Mouse (Mus musculus): ENCODE results near the gene Myo1e. TPM values are rescaled to one million over a fixed set of nuclear protein-coding genes. Genes with fewer than 3 reads are reported as not detected.

Myo1e gene
- polyA plus RNA-seq, 1 experiment from 2014 or later = 4.1 TPM

- no peak for ATAC-seq
Observed at GRCm38 (mm10) chr9:70364741-70365140, 157.6 kb downstream of the Myo1e start.

GRCm38 (mm10) chr9:70365915-70366314, 158.8 kb downstream of the Myo1e start:
- DNase-seq (ENCODE audit: low spot score) (no peak), ATAC-seq (no peak)
- 84% methylated on average over 2 of the region's 2 CpGs for WGBS
- no peak overlapping the region for H3K27ac ChIP-seq (ENCODE audit: low read depth, low read length)
- no peaks in the 10 kb centered on the region for H3K27me3 ChIP-seq (replicated peaks; ENCODE audit: control insufficient read depth, insufficient read depth, low read length)
- no peak overlapping the region for H3K4me2 ChIP-seq (ENCODE audit: low read length)
- no peak overlapping the region for H3K4me3 ChIP-seq (ENCODE audit: low read depth, low read length)
- no peaks in the 10 kb centered on the region for H3K4me1 ChIP-seq (ENCODE audit: control insufficient read depth, insufficient read depth, low read length)
- no peaks in the 10 kb centered on the region for H3K9me3 ChIP-seq (replicated peaks; ENCODE audit: control insufficient read depth, low read length)
- H3K9ac ChIP-seq (ENCODE audit: low read length) = no peak overlapping the region
- H3K36me3 ChIP-seq (ENCODE audit: control insufficient read depth, insufficient read depth, low read length) = peaks cover 4% of the 10 kb centered on the region; the same call in 1 of the 2 replicates

More at GRCm38 (mm10) chr9:70364741-70365140, 157.6 kb downstream of the Myo1e start:
- no peak for DNase-seq (ENCODE audit: low spot score)
- no peaks in the 10 kb centered on the region for H3K4me1 ChIP-seq (ENCODE audit: control insufficient read depth, insufficient read depth, low read length)
- H3K27ac ChIP-seq (ENCODE audit: low read depth, low read length) = no peak overlapping the region
- H3K4me3 ChIP-seq (ENCODE audit: low read depth, low read length) = no peak overlapping the region
- H3K36me3 ChIP-seq (ENCODE audit: control insufficient read depth, insufficient read depth, low read length) = peaks cover 4% of the 10 kb centered on the region; the same call in 1 of the 2 replicates
- H3K27me3 ChIP-seq (replicated peaks; ENCODE audit: control insufficient read depth, insufficient read depth, low read length) = no peaks in the 10 kb centered on the region
- no peak overlapping the region for H3K9ac ChIP-seq (ENCODE audit: low read length)
- no peaks in the 10 kb centered on the region for H3K9me3 ChIP-seq (replicated peaks; ENCODE audit: control insufficient read depth, low read length)
- 93% methylated on average over 8 of the region's 8 CpGs for WGBS
- no peak overlapping the region for H3K4me2 ChIP-seq (ENCODE audit: low read length)

DNA sequence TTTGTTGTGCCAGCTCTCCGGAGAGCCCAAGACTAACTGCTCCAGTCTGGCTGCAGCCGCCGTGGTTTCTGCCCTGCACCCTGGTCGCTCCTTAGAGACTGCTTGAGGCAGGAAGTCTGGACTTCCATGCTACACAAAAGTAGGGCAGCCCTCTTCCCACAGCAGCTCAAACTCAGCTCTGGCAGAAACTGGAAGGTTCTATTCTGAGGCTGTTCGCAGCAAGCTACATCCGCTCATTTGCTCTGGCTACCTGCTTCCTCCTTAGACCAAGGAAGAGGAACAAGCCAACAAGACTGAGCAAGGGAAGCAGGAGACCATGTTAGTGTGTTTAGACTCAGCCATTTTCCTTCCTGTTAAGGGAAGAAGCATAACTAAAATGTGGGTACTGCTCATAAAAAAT, 159.7 kb downstream of the Myo1e start:
- H3K4me2 ChIP-seq (ENCODE audit: low read length) = no peak overlapping the region
- no peaks in the 10 kb centered on the region for H3K27me3 ChIP-seq (replicated peaks; ENCODE audit: control insufficient read depth, insufficient read depth, low read length)
- DNase-seq (ENCODE audit: low spot score) (no peak), ATAC-seq (no peak)
- H3K27ac ChIP-seq (ENCODE audit: low read depth, low read length) = no peak overlapping the region
- no peak overlapping the region for H3K4me3 ChIP-seq (ENCODE audit: low read depth, low read length)
- peaks cover 4% of the 10 kb centered on the region; the same call in 1 of the 2 replicates for H3K36me3 ChIP-seq (ENCODE audit: control insufficient read depth, insufficient read depth, low read length)
- WGBS = 96% methylated on average over 6 of the region's 6 CpGs
- no peaks in the 10 kb centered on the region for H3K4me1 ChIP-seq (ENCODE audit: control insufficient read depth, insufficient read depth, low read length)
- H3K9me3 ChIP-seq (replicated peaks; ENCODE audit: control insufficient read depth, low read length) = no peaks in the 10 kb centered on the region
- no peak overlapping the region for H3K9ac ChIP-seq (ENCODE audit: low read length)

DNA sequence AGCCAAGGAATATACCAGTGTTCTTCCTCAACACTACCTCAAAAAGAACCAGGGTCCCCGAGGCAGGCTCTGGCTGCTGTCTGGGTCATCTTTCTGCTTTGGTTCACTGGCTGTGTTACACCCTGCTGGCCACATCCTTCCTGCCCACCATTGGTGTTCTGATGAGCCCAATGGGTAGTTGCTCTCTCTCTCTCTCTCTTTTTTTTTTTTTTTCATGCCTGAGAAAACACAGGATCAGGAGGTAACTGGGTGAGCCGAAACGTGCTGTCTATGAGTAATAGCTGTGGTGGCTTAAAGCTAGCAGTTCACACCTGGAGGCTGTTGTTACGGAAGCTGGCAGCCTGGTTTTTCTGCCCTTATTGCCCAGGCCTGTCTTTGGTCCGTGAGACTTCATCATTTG, 164.5 kb downstream of the Myo1e start:
- WGBS = 77% methylated on average over 5 of the region's 5 CpGs
- Histone ChIP-seq H3K9ac (ENCODE audit: low read length) (no peak overlapping the region), H3K4me3 (ENCODE audit: low read depth, low read length) (no peak overlapping the region), H3K27ac (ENCODE audit: low read depth, low read length) (no peak overlapping the region), H3K27me3 (replicated peaks; ENCODE audit: control insufficient read depth, insufficient read depth, low read length) (no peaks in the 10 kb centered on the region), H3K4me1 (ENCODE audit: control insufficient read depth, insufficient read depth, low read length) (no peaks in the 10 kb centered on the region), H3K4me2 (ENCODE audit: low read length) (no peak overlapping the region), H3K36me3 (ENCODE audit: control insufficient read depth, insufficient read depth, low read length) (peaks cover 4% of the 10 kb centered on the region; the same call in 1 of the 2 replicates), H3K9me3 (replicated peaks; ENCODE audit: control insufficient read depth, low read length) (no peaks in the 10 kb centered on the region)
- ATAC-seq = no peak
- no peak for DNase-seq (ENCODE audit: low spot score)

DNA sequence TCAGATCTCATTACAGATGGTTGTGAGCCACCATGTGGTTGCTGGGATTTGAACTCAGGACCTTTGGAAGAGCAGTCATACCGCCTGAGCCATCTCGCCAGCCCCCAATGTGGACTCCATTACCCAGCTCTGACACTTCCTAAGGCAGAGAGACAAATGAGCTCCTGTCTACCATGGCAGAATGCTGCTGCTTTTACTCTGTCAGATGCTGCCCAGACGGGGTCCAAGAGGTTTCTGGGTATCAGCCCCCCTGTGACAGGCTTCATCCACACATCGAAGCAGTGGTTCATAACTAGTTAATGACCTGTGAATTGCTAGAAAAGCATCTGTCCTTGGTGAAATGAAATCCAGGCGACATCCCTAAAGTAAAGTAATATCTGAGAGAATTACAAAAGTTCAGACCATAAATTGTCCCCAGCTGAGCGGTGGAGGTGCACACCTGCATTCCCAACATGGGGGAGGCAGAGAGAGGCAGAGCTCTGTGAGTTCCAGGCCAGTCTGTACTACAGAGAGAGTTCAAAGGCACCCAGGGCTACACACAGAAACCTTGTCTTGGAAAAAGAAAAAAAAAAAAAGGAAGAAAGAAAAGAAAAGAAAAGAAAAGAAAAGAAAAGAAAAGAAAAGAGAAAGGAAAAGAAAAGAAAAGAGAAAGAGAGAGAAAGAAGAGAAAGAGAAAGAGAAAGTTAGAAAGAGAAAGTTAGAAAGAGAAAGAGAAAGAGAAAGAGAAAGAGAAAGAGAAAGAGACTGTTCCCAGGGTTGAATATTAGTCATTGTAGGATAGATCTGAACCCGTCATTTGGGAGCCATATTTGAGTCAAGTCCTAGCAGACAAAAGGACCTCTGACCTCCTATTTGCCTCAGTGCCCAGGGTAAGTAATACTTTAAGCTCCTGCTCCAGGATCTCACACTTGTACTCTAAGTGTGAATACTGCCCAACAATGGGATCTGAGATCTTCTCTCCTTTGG, 172.6 kb downstream of the Myo1e start:
- Histone ChIP-seq H3K27ac (ENCODE audit: low read depth, low read length) (no peak overlapping the region), H3K9me3 (replicated peaks; ENCODE audit: control insufficient read depth, low read length) (no peaks in the 10 kb centered on the region), H3K9ac (ENCODE audit: low read length) (no peak overlapping the region), H3K4me2 (ENCODE audit: low read length) (no peak overlapping the region), H3K36me3 (ENCODE audit: control insufficient read depth, insufficient read depth, low read length) (no peaks in the 10 kb centered on the region), H3K4me1 (ENCODE audit: control insufficient read depth, insufficient read depth, low read length) (no peaks in the 10 kb centered on the region), H3K4me3 (ENCODE audit: low read depth, low read length) (no peak overlapping the region), H3K27me3 (replicated peaks; ENCODE audit: control insufficient read depth, insufficient read depth, low read length) (no peaks in the 10 kb centered on the region)
- ATAC-seq (no peak), DNase-seq (ENCODE audit: low spot score) (no peak)
- 87% methylated on average over 7 of the region's 7 CpGs for WGBS

DNA sequence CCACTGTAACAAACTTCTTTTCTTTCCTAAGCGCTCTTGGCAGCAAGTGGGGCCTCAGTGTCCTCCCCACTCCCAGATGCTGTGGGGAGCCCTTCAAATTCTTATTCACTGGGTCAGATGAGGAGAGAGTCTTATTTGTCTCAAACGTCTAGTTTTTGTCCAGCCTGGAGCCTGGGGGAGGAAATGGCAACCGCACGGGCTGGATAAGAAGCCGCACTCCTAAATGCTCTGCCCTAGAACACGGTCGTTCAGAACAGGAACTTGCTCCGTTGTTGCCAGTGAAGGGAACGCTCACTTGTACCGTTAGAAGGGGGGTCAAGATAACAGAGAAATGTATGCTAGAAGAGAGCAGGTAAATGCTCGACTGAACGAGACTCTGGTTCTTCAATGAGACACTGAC, 174.9 kb downstream of the Myo1e start:
- Histone ChIP-seq H3K4me2 (ENCODE audit: low read length) (no peak overlapping the region), H3K9me3 (replicated peaks; ENCODE audit: control insufficient read depth, low read length) (no peaks in the 10 kb centered on the region), H3K9ac (ENCODE audit: low read length) (no peak overlapping the region), H3K27me3 (replicated peaks; ENCODE audit: control insufficient read depth, insufficient read depth, low read length) (no peaks in the 10 kb centered on the region), H3K4me1 (ENCODE audit: control insufficient read depth, insufficient read depth, low read length) (no peaks in the 10 kb centered on the region), H3K36me3 (ENCODE audit: control insufficient read depth, insufficient read depth, low read length) (no peaks in the 10 kb centered on the region), H3K27ac (ENCODE audit: low read depth, low read length) (no peak overlapping the region), H3K4me3 (ENCODE audit: low read depth, low read length) (no peak overlapping the region)
- DNase-seq (ENCODE audit: low spot score) (no peak), ATAC-seq (no peak)
- WGBS = 86% methylated on average over 12 of the region's 12 CpGs

- Histone ChIP-seq H3K9ac (ENCODE audit: low read length) (no peak overlapping the region), H3K27ac (ENCODE audit: low read depth, low read length) (no peak overlapping the region), H3K27me3 (replicated peaks; ENCODE audit: control insufficient read depth, insufficient read depth, low read length) (no peaks in the 10 kb centered on the region), H3K36me3 (ENCODE audit: control insufficient read depth, insufficient read depth, low read length) (no peaks in the 10 kb centered on the region), H3K4me2 (ENCODE audit: low read length) (no peak overlapping the region), H3K9me3 (replicated peaks; ENCODE audit: control insufficient read depth, low read length) (no peaks in the 10 kb centered on the region), H3K4me1 (ENCODE audit: control insufficient read depth, insufficient read depth, low read length) (no peaks in the 10 kb centered on the region), H3K4me3 (ENCODE audit: low read depth, low read length) (no peak overlapping the region)
- no peak for ATAC-seq
- no peak for DNase-seq (ENCODE audit: low spot score)
- 68% methylated on average over 10 of the region's 10 CpGs for WGBS
Observed at GRCm38 (mm10) chr9:70383750-70384149, 176.6 kb downstream of the Myo1e start.

DNA sequence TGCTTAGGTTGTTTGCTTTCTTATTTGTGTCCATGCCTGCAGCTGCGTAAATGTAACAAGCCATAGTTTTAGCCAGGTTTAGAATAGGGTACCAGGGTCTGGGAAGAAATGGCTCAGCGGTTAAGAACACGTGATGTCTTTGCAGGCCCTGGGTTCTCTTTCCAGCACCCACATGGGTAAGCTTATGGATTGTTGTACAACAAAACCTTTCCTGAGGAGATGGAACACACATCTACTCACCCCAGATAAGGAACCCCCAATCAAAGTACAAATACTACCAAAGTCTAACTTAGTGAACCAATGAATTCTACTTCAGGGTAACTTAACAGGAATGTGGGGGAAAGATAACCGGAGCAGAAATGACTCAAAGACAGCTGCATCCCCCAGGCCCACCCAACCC, 177.3 kb downstream of the Myo1e start:
- Histone ChIP-seq H3K36me3 (ENCODE audit: control insufficient read depth, insufficient read depth, low read length) (no peaks in the 10 kb centered on the region), H3K4me1 (ENCODE audit: control insufficient read depth, insufficient read depth, low read length) (no peaks in the 10 kb centered on the region), H3K9me3 (replicated peaks; ENCODE audit: control insufficient read depth, low read length) (no peaks in the 10 kb centered on the region), H3K9ac (ENCODE audit: low read length) (no peak overlapping the region), H3K4me2 (ENCODE audit: low read length) (no peak overlapping the region), H3K27me3 (replicated peaks; ENCODE audit: control insufficient read depth, insufficient read depth, low read length) (no peaks in the 10 kb centered on the region), H3K4me3 (ENCODE audit: low read depth, low read length) (no peak overlapping the region), H3K27ac (ENCODE audit: low read depth, low read length) (no peak overlapping the region)
- ATAC-seq = no peak
- WGBS = 99% methylated on average over 4 of the region's 4 CpGs
- DNase-seq (ENCODE audit: low spot score) = no peak
